Mouse (Mus musculus) erythroblast, embryonic 14.5 days (primary cell): Measurements from ENCODE around the gene Rbfox2.

Experiments
- GATA1 ChIP-seq: IDR thresholded peaks from 2 replicates; pipeline ENCODE4 v1.6.1; 2012; ENCODE audit warnings: low read length, inconsistent platforms, mixed read lengths
- TAL1 ChIP-seq: IDR thresholded peaks from 3 replicates; pipeline ENCODE4 v1.6.1; 2012; ENCODE audit warnings: low read length, inconsistent platforms, mixed read lengths

GRCm38 (mm10) chr15:77160848-77161247, 146.0 kb downstream of the Rbfox2 start:
- no peak for TF ChIP-seq TAL1
- no peak for TF ChIP-seq GATA1
